23 mouse cellular contexts compared by ENCODE assay signal in genomic region chr10:24981763-24982162, GRCm38 (mm10). TPM values are rescaled to one million over a fixed set of nuclear protein-coding genes. Genes with fewer than 3 reads are reported as not detected.
DNase-seq lines count a peak whose midpoint lies in the region; ATAC-seq and TF ChIP-seq lines count a peak whose summit lies in the region.
"Had no signal": no experiment of that assay in that cellular context is flagged by ENCODE, and none has a peak within 500 bp of the region (broad histone marks: within the 10 kb centered on the region; RNA-seq: fewer than 3 reads in every experiment).

No protein-coding gene starts in this region.

- peak; percentile 52 for DNase-seq in heart, embryonic 10.5 days (ENCODE audit: low spot score)
- no peak for DNase-seq in heart, adult 8-10 months (ENCODE audit: low spot score)
- no peak for DNase-seq in heart, adult 2 months
- DNase-seq in CH12.LX (ENCODE audit: extremely low read depth) = no peak
- peak; percentile 7 for DNase-seq in limb, embryonic 10.5 days (ENCODE audit: low spot score)
- no peak for DNase-seq in left cerebral cortex, postnatal 4 days
- DNase-seq: adrenal gland, adult 2 months; adrenal gland, adult 8-10 months; adrenal gland, postnatal 10 days; adrenal gland, postnatal 14 days; adrenal gland, postnatal 25 days; adrenal gland, postnatal 36 days; B cell, adult 2 months; cerebellum, adult 11 months; cerebellum, adult 11-12 months; cerebellum, adult 18-20 months had no signal

- H3K27me3 ChIP-seq in heart, embryonic 10.5 days (ENCODE audit: insufficient read depth, poor library complexity, severe bottlenecking) = no peaks in the 10 kb centered on the region
- H3K27me3 ChIP-seq in heart, embryonic 13.5 days (replicated peaks) = no peaks in the 10 kb centered on the region
- H3K27me3 ChIP-seq in heart, adult 2 months (ENCODE audit: control insufficient read depth, insufficient read depth, low read length) = no peaks in the 10 kb centered on the region
- H3K27me3 ChIP-seq in CH12.LX (replicated peaks) = no peaks in the 10 kb centered on the region
- no peaks in the 10 kb centered on the region for H3K27me3 ChIP-seq in limb, embryonic 10.5 days (ENCODE audit: low read depth, poor library complexity, severe bottlenecking)

- 0 out of 2 replicates have a peak, but pooled peaks cover 8% of the 10 kb centered on the region for H3K36me3 ChIP-seq in heart, embryonic 10.5 days
- peaks cover 5% of the 10 kb centered on the region; the same call in 1 of the 2 replicates for H3K36me3 ChIP-seq in heart, embryonic 13.5 days
- H3K36me3 ChIP-seq in heart, adult 2 months (ENCODE audit: control insufficient read depth, insufficient read depth, low read length) = no peaks in the 10 kb centered on the region
- H3K36me3 ChIP-seq in CH12.LX (replicated peaks in 1 of 2; ENCODE audit: control insufficient read depth in 1 of 2, insufficient read depth in 1 of 2, low read length in 1 of 2) = no peaks in the 10 kb centered on the region
- H3K36me3 ChIP-seq in limb, embryonic 10.5 days = no peaks in the 10 kb centered on the region
- H3K36me3 ChIP-seq: G1E had no signal

- in situ Hi-C loops in CH12.LX (cut with MboI; ENCODE audit: low pct_ligation_motif_present, low pct_unique_long_range_greater_than_20kb, low sequenced_read_pairs) = no loop called here

- dilution Hi-C loops in CH12.LX (cut with MboI; ENCODE audit: extremely low pct_ligation_motif_present, extremely low pct_unique_long_range_greater_than_20kb, low sequenced_read_pairs) = no loop called here

- H3K4me2 ChIP-seq in heart, embryonic 13.5 days = peak overlapping the region; percentile 20; the same call in 1 of the 2 replicates
- 0 out of 2 replicates have a peak overlapping the region, but pooled peaks have one; percentile 19 for H3K4me2 ChIP-seq in CH12.LX (ENCODE audit: insufficient read depth, low read depth, poor library complexity, severe bottlenecking)

- no peak overlapping the region for H3K27ac ChIP-seq in heart, embryonic 10.5 days
- no peak overlapping the region for H3K27ac ChIP-seq in heart, embryonic 13.5 days (replicated peaks)
- H3K27ac ChIP-seq in heart, adult 2 months = no peak overlapping the region
- H3K27ac ChIP-seq in CH12.LX (ENCODE audit: insufficient read depth, low read depth) = no peak overlapping the region
- H3K27ac ChIP-seq in limb, embryonic 10.5 days = no peak overlapping the region

- 57% methylated on average over 3 of the region's 3 CpGs for WGBS in heart, embryonic 10.5 days
- WGBS in heart, embryonic 13.5 days = 46% methylated on average over 3 of the region's 3 CpGs
- 56% methylated on average over 3 of the region's 3 CpGs for WGBS in heart, adult 2 months
- WGBS in limb, embryonic 10.5 days = 91% methylated on average over 3 of the region's 3 CpGs

- no peak for TF ChIP-seq CTCF in heart, adult 2 months (IDR thresholded peaks at IDR 0.05)
- no peak for TF ChIP-seq CTCF in CH12.LX (conservative IDR thresholded peaks at IDR 0.05 in 1 of 2, IDR thresholded peaks at IDR 0.05 in 1 of 2; ENCODE audit: low read depth in 2 of 2, low read length in 2 of 2)

- TF ChIP-seq EP300 in heart, adult 2 months (IDR thresholded peaks at IDR 0.05; ENCODE audit: insufficient read depth, low read depth, low read length) = no peak
- TF ChIP-seq EP300 in CH12.LX (IDR thresholded peaks at IDR 0.05; ENCODE audit: low read length) = no peak

- H3K9me3 ChIP-seq in heart, embryonic 10.5 days = peaks cover 5% of the 10 kb centered on the region; the same call in 1 of the 2 replicates
- H3K9me3 ChIP-seq in heart, embryonic 13.5 days = peaks cover 11% of the 10 kb centered on the region; the same call in 1 of the 2 replicates
- H3K9me3 ChIP-seq in CH12.LX (replicated peaks; ENCODE audit: low read length) = peaks cover 6% of the 10 kb centered on the region
- no peaks in the 10 kb centered on the region for H3K9me3 ChIP-seq in limb, embryonic 10.5 days (replicated peaks)
- H3K9me3 ChIP-seq: G1E had no signal

- peaks cover 7% of the 10 kb centered on the region for H3K4me1 ChIP-seq in heart, embryonic 10.5 days
- H3K4me1 ChIP-seq in heart, embryonic 13.5 days = peaks cover 17% of the 10 kb centered on the region
- no peaks in the 10 kb centered on the region for H3K4me1 ChIP-seq in heart, adult 2 months (ENCODE audit: control insufficient read depth, insufficient read depth, low read length)
- 0 out of 4 replicates have a peak, but pooled peaks cover 0 to 3% of the 10 kb centered on the region in 2 experiments for H3K4me1 ChIP-seq in CH12.LX (ENCODE audit: control insufficient read depth in 1 of 2, insufficient read depth in 2 of 2)
- no peaks in the 10 kb centered on the region for H3K4me1 ChIP-seq in limb, embryonic 10.5 days

- no peaks in the 10 kb centered on the region for H3K79me2 ChIP-seq in heart, adult 2 months (replicated peaks; ENCODE audit: control insufficient read depth, insufficient read depth, low read length)
- H3K79me2 ChIP-seq in CH12.LX (replicated peaks; ENCODE audit: control insufficient read depth, extremely low read depth, insufficient read depth, poor library complexity, severe bottlenecking) = no peaks in the 10 kb centered on the region

- no peak for TF ChIP-seq POLR2A in heart, adult 2 months (IDR thresholded peaks at IDR 0.05; ENCODE audit: insufficient read depth, low read depth, low read length)
- no peak for TF ChIP-seq POLR2A in CH12.LX (IDR thresholded peaks at IDR 0.05; ENCODE audit: low read depth, low read length)

- no peak for ATAC-seq in heart, embryonic 13.5 days (ENCODE audit: extremely low read depth, insufficient number of reproducible peaks, low FRiP score, low TSS enrichment)
- ATAC-seq in megakaryocyte-erythroid progenitor cell, adult 5-6 weeks (replicated peaks; ENCODE audit: low FRiP score, low TSS enrichment, poor library complexity, severe bottlenecking) = no peak
- ATAC-seq: activated CD4-positive, CD25-positive, alpha-beta regulatory T cell, adult 4 months; CD4-positive, CD25-positive, alpha-beta regulatory T cell, adult 4 months; Patski had no signal

- TF ChIP-seq RAD21 in CH12.LX (IDR thresholded peaks at IDR 0.05; ENCODE audit: low read depth, low read length) = no peak

- H3K4me3 ChIP-seq in heart, embryonic 10.5 days = no peak overlapping the region
- H3K4me3 ChIP-seq in heart, embryonic 13.5 days = no peak overlapping the region
- no peak overlapping the region for H3K4me3 ChIP-seq in heart, adult 2 months
- H3K4me3 ChIP-seq in CH12.LX (replicated peaks in 1 of 3; ENCODE audit: low read depth in 2 of 3, low read length in 2 of 3, poor library complexity in 1 of 3) = no peak overlapping the region
- H3K4me3 ChIP-seq in limb, embryonic 10.5 days = no peak overlapping the region

- no peak overlapping the region for H3K9ac ChIP-seq in heart, embryonic 13.5 days
- no peak overlapping the region for H3K9ac ChIP-seq in heart, adult 2 months (ENCODE audit: low read depth, low read length)
- H3K9ac ChIP-seq in CH12.LX (ENCODE audit: insufficient read depth, low read depth) = no peak overlapping the region

- intact Hi-C loops in heart, adult 2 months (cut with DNase I) = no loop called here
- intact Hi-C loops in left cerebral cortex, postnatal 4 days (cut with DNase I) = no loop called here

TF ChIP-seq in CH12.LX, 34 proteins besides CTCF, POLR2A, EP300 and RAD21:
- peak; percentile 71; the same call in 1 of the 2 replicates for TF ChIP-seq MEF2A (IDR thresholded peaks at IDR 0.05; ENCODE audit: borderline replicate concordance, low read depth, low read length)
- TF ChIP-seq MYC (IDR thresholded peaks at IDR 0.05; ENCODE audit: low read depth, low read length) = no peak

RNA-seq across cellular contexts. Expression of gene Arg1, which starts 54.5 kb away (rescaled TPM):
- polyA plus RNA-seq in heart, embryonic 10.5 days (2016; fragmentation: Nextera tagmentation; extraction: Ambion mirVana) = 1.4 and 12.7 TPM in 2 replicates
- not detected for total RNA-seq in heart, adult 8-10 months (2022)
- polyA plus RNA-seq in heart, embryonic 13.5 days (2015; fragmentation: Nextera tagmentation; extraction: Ambion mirVana) = 0.60 and 0.74 TPM in 2 replicates
- total RNA-seq in heart, adult 2 months (2021) = not detected
- polyA plus RNA-seq in heart, adult 2 months (2012; rRNA removed) = 0.06 and 0.32 TPM in 2 replicates
- 0.29 and 0.55 TPM in 2 replicates for total RNA-seq in CH12.LX (2012; rRNA removed)
- total RNA-seq in CH12.LX (2014; rRNA removed) = 0.20 and 0.26 TPM in 2 replicates
- polyA plus RNA-seq in CH12.LX (2012; ENCODE audit: insufficient read length, low read depth) = 0.20 and 0.40 TPM in 2 replicates
- polyA plus RNA-seq in limb, embryonic 10.5 days (2016; fragmentation: Nextera tagmentation; extraction: Ambion mirVana) = 11.8 and 12.3 TPM in 2 replicates
- total RNA-seq in left cerebral cortex, postnatal 4 days (2021) = not detected
- 1.9 TPM in 1 of 2 replicates, not detected in the other for total RNA-seq in megakaryocyte-erythroid progenitor cell, adult 5-6 weeks (2014; fragmentation: Nextera tagmentation)
- total RNA-seq in megakaryocyte-erythroid progenitor cell, adult 5-6 weeks (2017) = 5.5 TPM in 1 of 2 replicates, not detected in the other
- total RNA-seq: adrenal gland, postnatal 25 days; G1E; MEL had no signal
- polyA plus RNA-seq: G1E had no signal

Comparison
In these comparisons a context has a peak if more than half of its experiments do, and no peak if none do; other contexts are left out.
1. DNase-seq: peak in heart, embryonic 10.5 days (single experiment) and limb, embryonic 10.5 days (single experiment); none in heart, adult 8-10 months (single experiment), heart, adult 2 months (0 of 2), CH12.LX (single experiment) and left cerebral cortex, postnatal 4 days (single experiment).